Mouse (Mus musculus) gastrocnemius, postnatal 14 days (tissue): ENCODE measurements around the gene Bmp2k. TPM values are rescaled to one million over a fixed set of nuclear protein-coding genes. Genes with fewer than 3 reads are reported as not detected.

ENCODE experiments used
- DNase-seq: peaks from one replicate; pipeline ENCODE4 v3.0.0; 2021; ENCODE audit warnings: mixed read lengths
- intact Hi-C: fragments of 180-260 bp; cut with DNase I; formaldehyde crosslinking; loops from one replicate; pipeline ENCODE4 v1.15.1; 2025; ENCODE audit warnings: low total_unique reads
- total RNA-seq, 2 experiments: library from RNA; stranded (reverse); gene quantifications; 2 replicates each; pipeline ENCODE4 v1.2.3; 2021

Gene Bmp2k
- total RNA-seq, 2 experiments from 2014 or later = 10.5 to 11.3 TPM

GRCm38 (mm10) chr5:97085071-97085470 lies 87.6 kb downstream of the Bmp2k start:
- DNase-seq = no peak
- intact Hi-C loops = no loop called here

- peak; percentile 22 for DNase-seq
- intact Hi-C loops = no loop called here
Measured at GRCm38 (mm10) chr5:97087030-97087630, 89.6 kb downstream of the Bmp2k start.

GRCm38 (mm10) chr5:97087746-97088145 lies 90.3 kb downstream of the Bmp2k start:
- intact Hi-C loops = no loop called here
- no peak for DNase-seq

- intact Hi-C loops = no loop called here
- no peak for DNase-seq
Measured at GRCm38 (mm10) chr5:97088231-97088630, 90.7 kb downstream of the Bmp2k start.

GRCm38 (mm10) chr5:97089426-97089825 lies 91.9 kb downstream of the Bmp2k start:
- DNase-seq = no peak
- intact Hi-C loops = no loop called here

- no peak for DNase-seq
Measured at GRCm38 (mm10) chr5:97090034-97090784, 92.7 kb downstream of the Bmp2k start.

GRCm38 (mm10) chr5:97092970-97093369 lies 95.5 kb downstream of the Bmp2k start:
- no peak for DNase-seq
- intact Hi-C loops = no loop called here

More at GRCm38 (mm10) chr5:97090034-97090784, 92.7 kb downstream of the Bmp2k start:
- intact Hi-C loops = no loop called here

GRCm38 (mm10) chr5:97095335-97095734 lies 97.8 kb downstream of the Bmp2k start:
- intact Hi-C loops = no loop called here
- DNase-seq = no peak

- intact Hi-C loops = no loop called here
- no peak for DNase-seq
Measured at GRCm38 (mm10) chr5:97097631-97098041, 100.1 kb downstream of the Bmp2k start.

- no peak for DNase-seq
- intact Hi-C loops = no loop called here
Measured at GRCm38 (mm10) chr5:97099954-97100353, 102.5 kb downstream of the Bmp2k start.

- intact Hi-C loops = no loop called here
- DNase-seq = no peak
Measured at GRCm38 (mm10) chr5:97108333-97108732, 110.8 kb downstream of the Bmp2k start.

- intact Hi-C loops = no loop called here
- no peak for DNase-seq
Measured at GRCm38 (mm10) chr5:97110133-97110532, 112.6 kb downstream of the Bmp2k start.

GRCm38 (mm10) chr5:97110697-97111096 lies 113.2 kb downstream of the Bmp2k start:
- no peak for DNase-seq
- intact Hi-C loops = no loop called here

- DNase-seq = peak; percentile 96
- intact Hi-C loops = no loop called here
Measured at GRCm38 (mm10) chr5:97111207-97111910, 113.9 kb downstream of the Bmp2k start, which contains the start of gene Paqr3. Gene Paqr3 (minus strand): TSS chr5:97111596.

- intact Hi-C loops = loop anchor here (5.0 kb wide), 1 partner anchor 1202 kb away; the partner anchor contains the start of gene Cfap299
- no peak for DNase-seq
Measured at GRCm38 (mm10) chr5:97124977-97125376, 127.5 kb downstream of the Bmp2k start.

GRCm38 (mm10) chr5:97125459-97125970 lies 128.0 kb downstream of the Bmp2k start:
- intact Hi-C loops = no loop called here
- DNase-seq = no peak

GRCm38 (mm10) chr5:97126005-97126404 lies 128.5 kb downstream of the Bmp2k start:
- DNase-seq = peak; percentile 17
- intact Hi-C loops = no loop called here

GRCm38 (mm10) chr5:97127284-97127683 lies 129.8 kb downstream of the Bmp2k start:
- intact Hi-C loops = no loop called here

GRCm38 (mm10) chr5:97128242-97129226 lies 131.0 kb downstream of the Bmp2k start:
- intact Hi-C loops = no loop called here
- DNase-seq = peak; percentile 25

More at GRCm38 (mm10) chr5:97127284-97127683, 129.8 kb downstream of the Bmp2k start:
- DNase-seq = no peak
